Mouse (Mus musculus): Measurements from ENCODE around the gene Ttll13.

GRCm38 (mm10) chr7:80238542-80238941 is 7.6 kb upstream of the Ttll13 start:
- TF ChIP-seq POLR2A (IDR thresholded peaks at IDR 0.05; ENCODE audit: borderline replicate concordance, extremely low read depth, low read depth, low read length) (no peak), CTCF (IDR thresholded peaks at IDR 0.05; ENCODE audit: insufficient read depth, low read length) (no peak)

Data from lung, adult 2 months (tissue).